Mouse (Mus musculus) gastrocnemius, postnatal 25 days (tissue): Measurements from ENCODE around the gene Dync1i1. TPM values are rescaled to one million over a fixed set of nuclear protein-coding genes. Genes with fewer than 3 reads are reported as not detected.

ENCODE experiments used
- DNase-seq: peaks from one replicate; pipeline ENCODE4 v3.0.0; 2022
- total RNA-seq, 2 experiments: library from RNA; stranded (reverse); gene quantifications; 1 replicate in 1 of 2; 2 replicates in 1 of 2; pipeline ENCODE4 v1.2.3; 2021

Gene Dync1i1
- total RNA-seq, 2 experiments from 2014 or later: 0.10 to 0.13 TPM

GRCm38 (mm10) chr6:5967545-5967944 lies 242.1 kb downstream of the Dync1i1 start:
- DNase-seq: no peak

GRCm38 (mm10) chr6:5969613-5970012 lies 244.2 kb downstream of the Dync1i1 start:
- no peak for DNase-seq

GRCm38 (mm10) chr6:5976241-5976640 lies 250.8 kb downstream of the Dync1i1 start:
- DNase-seq: no peak

- DNase-seq: no peak
Observed at GRCm38 (mm10) chr6:5977238-5977920, 251.9 kb downstream of the Dync1i1 start.

GRCm38 (mm10) chr6:5991243-5991642 lies 265.8 kb downstream of the Dync1i1 start:
- no peak for DNase-seq

GRCm38 (mm10) chr6:5991817-5992755 lies 266.6 kb downstream of the Dync1i1 start:
- DNase-seq: peak; percentile 9

GRCm38 (mm10) chr6:5993056-5993455 lies 267.6 kb downstream of the Dync1i1 start:
- DNase-seq: no peak

- DNase-seq: no peak
Observed at GRCm38 (mm10) chr6:5997535-5997934, 272.1 kb downstream of the Dync1i1 start.

- DNase-seq: no peak
Observed at GRCm38 (mm10) chr6:6002061-6002460, 276.6 kb downstream of the Dync1i1 start.

GRCm38 (mm10) chr6:6004756-6005485 lies 279.5 kb downstream of the Dync1i1 start:
- no peak for DNase-seq

- peak; percentile 18 for DNase-seq
Observed at GRCm38 (mm10) chr6:6005762-6006431, 280.5 kb downstream of the Dync1i1 start.

GRCm38 (mm10) chr6:6011364-6011763 lies 285.9 kb downstream of the Dync1i1 start:
- no peak for DNase-seq

GRCm38 (mm10) chr6:6015616-6016015 lies 290.2 kb downstream of the Dync1i1 start:
- no peak for DNase-seq

GRCm38 (mm10) chr6:6016931-6017330 lies 291.5 kb downstream of the Dync1i1 start:
- no peak for DNase-seq

GRCm38 (mm10) chr6:6023976-6024375 lies 298.5 kb downstream of the Dync1i1 start:
- DNase-seq: no peak

- no peak for DNase-seq
Observed at GRCm38 (mm10) chr6:6027664-6028063, 302.2 kb downstream of the Dync1i1 start.

- no peak for DNase-seq
Observed at GRCm38 (mm10) chr6:6038773-6039550, 313.5 kb downstream of the Dync1i1 start.

- no peak for DNase-seq
Observed at GRCm38 (mm10) chr6:6046729-6047424, 321.4 kb downstream of the Dync1i1 start.

- DNase-seq: no peak
Observed at GRCm38 (mm10) chr6:6052696-6053095, 327.3 kb downstream of the Dync1i1 start.

GRCm38 (mm10) chr6:6053946-6054345 lies 328.5 kb downstream of the Dync1i1 start:
- DNase-seq: no peak

- no peak for DNase-seq
Observed at GRCm38 (mm10) chr6:6058548-6058947, 333.1 kb downstream of the Dync1i1 start.
